Mouse (Mus musculus): ENCODE results near the gene Hcls1. TPM values are rescaled to one million over a fixed set of nuclear protein-coding genes. Genes with fewer than 3 reads are reported as not detected.

The Hcls1 gene
- polyA plus RNA-seq, 1 experiment = 129 TPM

GRCm38 (mm10) chr16:36911909-36912308 is 22.9 kb upstream of the Hcls1 start:
- 75% methylated on average over 10 of the region's 10 CpGs for WGBS
- Histone ChIP-seq H3K27ac (ENCODE audit: control insufficient read depth, insufficient read depth, low read depth, low read length, poor library complexity) (peak overlapping the region; percentile 1; the same call in 1 of the 2 replicates), H3K4me1 (ENCODE audit: control insufficient read depth, insufficient read depth, low read length) (peaks cover 2% of the 10 kb centered on the region; the same call in 1 of the 2 replicates), H3K4me3 (replicated peaks; ENCODE audit: control insufficient read depth, low read depth, low read length) (no peak overlapping the region)
- TF ChIP-seq POLR2A (IDR thresholded peaks at IDR 0.05; ENCODE audit: borderline replicate concordance, control insufficient read depth, low read depth, low read length) (no peak), CTCF (IDR thresholded peaks at IDR 0.05; ENCODE audit: control insufficient read depth, insufficient read depth, low read length) (no peak)

GRCm38 (mm10) chr16:36912311-36912710 is 22.5 kb upstream of the Hcls1 start:
- WGBS = 89% methylated on average over 13 of the region's 13 CpGs

GRCm38 (mm10) chr16:36914195-36914594 is 20.6 kb upstream of the Hcls1 start:
- TF ChIP-seq CTCF (IDR thresholded peaks at IDR 0.05; ENCODE audit: control insufficient read depth, insufficient read depth, low read length) (no peak), POLR2A (IDR thresholded peaks at IDR 0.05; ENCODE audit: borderline replicate concordance, control insufficient read depth, low read depth, low read length) (no peak)
- Histone ChIP-seq H3K27ac (ENCODE audit: control insufficient read depth, insufficient read depth, low read depth, low read length, poor library complexity) (no peak overlapping the region), H3K4me1 (ENCODE audit: control insufficient read depth, insufficient read depth, low read length) (peaks cover 2% of the 10 kb centered on the region; the same call in 1 of the 2 replicates), H3K4me3 (replicated peaks; ENCODE audit: control insufficient read depth, low read depth, low read length) (no peak overlapping the region)
- WGBS = 75% methylated on average over 5 of the region's 5 CpGs

More at GRCm38 (mm10) chr16:36912311-36912710, 22.5 kb upstream of the Hcls1 start:
- Histone ChIP-seq H3K4me3 (replicated peaks; ENCODE audit: control insufficient read depth, low read depth, low read length) (no peak overlapping the region), H3K4me1 (ENCODE audit: control insufficient read depth, insufficient read depth, low read length) (peaks cover 2% of the 10 kb centered on the region; the same call in 1 of the 2 replicates), H3K27ac (ENCODE audit: control insufficient read depth, insufficient read depth, low read depth, low read length, poor library complexity) (peak overlapping the region; percentile 1; the same call in 1 of the 2 replicates)
- TF ChIP-seq POLR2A (IDR thresholded peaks at IDR 0.05; ENCODE audit: borderline replicate concordance, control insufficient read depth, low read depth, low read length) (no peak), CTCF (IDR thresholded peaks at IDR 0.05; ENCODE audit: control insufficient read depth, insufficient read depth, low read length) (no peak)

GRCm38 (mm10) chr16:36918505-36918904 is 16.3 kb upstream of the Hcls1 start:
- Histone ChIP-seq H3K27ac (ENCODE audit: control insufficient read depth, insufficient read depth, low read depth, low read length, poor library complexity) (no peak overlapping the region), H3K4me1 (ENCODE audit: control insufficient read depth, insufficient read depth, low read length) (peaks cover 5% of the 10 kb centered on the region; the same call in 1 of the 2 replicates), H3K4me3 (replicated peaks; ENCODE audit: control insufficient read depth, low read depth, low read length) (no peak overlapping the region)
- TF ChIP-seq CTCF (IDR thresholded peaks at IDR 0.05; ENCODE audit: control insufficient read depth, insufficient read depth, low read length) (no peak), POLR2A (IDR thresholded peaks at IDR 0.05; ENCODE audit: borderline replicate concordance, control insufficient read depth, low read depth, low read length) (no peak)
- WGBS = 95% methylated on average over 10 of the region's 10 CpGs

GRCm38 (mm10) chr16:36920410-36920809 is 14.4 kb upstream of the Hcls1 start:
- TF ChIP-seq POLR2A (IDR thresholded peaks at IDR 0.05; ENCODE audit: borderline replicate concordance, control insufficient read depth, low read depth, low read length) (no peak), CTCF (IDR thresholded peaks at IDR 0.05; ENCODE audit: control insufficient read depth, insufficient read depth, low read length) (no peak)
- H3K4me1 ChIP-seq (ENCODE audit: control insufficient read depth, insufficient read depth, low read length) = peaks cover 2% of the 10 kb centered on the region; the same call in 1 of the 2 replicates
- H3K27ac ChIP-seq (ENCODE audit: control insufficient read depth, insufficient read depth, low read depth, low read length, poor library complexity) = no peak overlapping the region
- no peak overlapping the region for H3K4me3 ChIP-seq (replicated peaks; ENCODE audit: control insufficient read depth, low read depth, low read length)
- 22% methylated on average over 3 of the region's 3 CpGs for WGBS

GRCm38 (mm10) chr16:36921067-36921613 is 13.6 kb upstream of the Hcls1 start:
- H3K4me1 ChIP-seq (ENCODE audit: control insufficient read depth, insufficient read depth, low read length) = peaks cover 2% of the 10 kb centered on the region; the same call in 1 of the 2 replicates
- H3K4me3 ChIP-seq (replicated peaks; ENCODE audit: control insufficient read depth, low read depth, low read length) = no peak overlapping the region
- 87% methylated on average over 8 of the region's 8 CpGs for WGBS
- no peak overlapping the region for H3K27ac ChIP-seq (ENCODE audit: control insufficient read depth, insufficient read depth, low read depth, low read length, poor library complexity)
- TF ChIP-seq CTCF (IDR thresholded peaks at IDR 0.05; ENCODE audit: control insufficient read depth, insufficient read depth, low read length) (no peak), POLR2A (IDR thresholded peaks at IDR 0.05; ENCODE audit: borderline replicate concordance, control insufficient read depth, low read depth, low read length) (no peak)

- no peak for TF ChIP-seq CTCF (IDR thresholded peaks at IDR 0.05; ENCODE audit: control insufficient read depth, insufficient read depth, low read length)
- TF ChIP-seq POLR2A (IDR thresholded peaks at IDR 0.05; ENCODE audit: borderline replicate concordance, control insufficient read depth, low read depth, low read length) = no peak
- Histone ChIP-seq H3K27ac (ENCODE audit: control insufficient read depth, insufficient read depth, low read depth, low read length, poor library complexity) (no peak overlapping the region), H3K4me3 (replicated peaks; ENCODE audit: control insufficient read depth, low read depth, low read length) (no peak overlapping the region), H3K4me1 (ENCODE audit: control insufficient read depth, insufficient read depth, low read length) (peaks cover 2% of the 10 kb centered on the region; the same call in 1 of the 2 replicates)
- 75% methylated on average over 6 of the region's 6 CpGs for WGBS
Observed at GRCm38 (mm10) chr16:36921980-36922379, 12.8 kb upstream of the Hcls1 start.

GRCm38 (mm10) chr16:36924312-36924711 is 10.5 kb upstream of the Hcls1 start:
- Histone ChIP-seq H3K4me1 (ENCODE audit: control insufficient read depth, insufficient read depth, low read length) (peaks cover 2% of the 10 kb centered on the region; the same call in 1 of the 2 replicates), H3K27ac (ENCODE audit: control insufficient read depth, insufficient read depth, low read depth, low read length, poor library complexity) (no peak overlapping the region), H3K4me3 (replicated peaks; ENCODE audit: control insufficient read depth, low read depth, low read length) (no peak overlapping the region)
- 92% methylated on average over 8 of the region's 8 CpGs for WGBS
- TF ChIP-seq CTCF (IDR thresholded peaks at IDR 0.05; ENCODE audit: control insufficient read depth, insufficient read depth, low read length) (no peak), POLR2A (IDR thresholded peaks at IDR 0.05; ENCODE audit: borderline replicate concordance, control insufficient read depth, low read depth, low read length) (no peak)

All from bone marrow, adult 2 months (tissue).